Mouse (Mus musculus): Measurements from ENCODE around the gene Pdia6. TPM values are rescaled to one million over a fixed set of nuclear protein-coding genes. Genes with fewer than 3 reads are reported as not detected.

The Pdia6 gene
- polyA plus RNA-seq, 2 experiments: 109 to 200 TPM

DNA sequence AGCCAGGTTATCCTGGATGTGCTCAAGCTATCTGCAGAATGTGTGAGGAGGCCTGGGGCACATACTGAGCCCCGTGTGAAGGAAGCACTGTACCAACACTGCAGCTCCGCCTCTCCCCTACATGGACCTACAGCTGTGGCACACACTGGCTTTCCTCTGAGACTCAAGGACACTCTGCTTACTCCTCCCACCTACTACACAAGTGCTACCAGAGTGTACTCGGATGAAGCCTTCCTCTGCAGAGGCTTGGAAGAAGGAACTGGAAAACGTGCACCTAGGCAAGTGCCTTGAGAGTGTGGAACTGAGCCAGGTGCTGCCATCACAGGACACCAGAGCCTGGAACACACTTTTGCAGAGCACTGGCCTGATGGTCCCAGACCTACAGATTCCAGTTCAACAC is 24.2 kb downstream of the Pdia6 start:
- no peaks in the 10 kb centered on the region for H3K27me3 ChIP-seq (ENCODE audit: control insufficient read depth, insufficient read depth, low read length)
- H3K36me3 ChIP-seq (replicated peaks; ENCODE audit: control insufficient read depth, insufficient read depth, low read depth): no peaks in the 10 kb centered on the region
- H3K27ac ChIP-seq: no peak overlapping the region
- no peak for DNase-seq (ENCODE audit: low read depth in 3 of 3, low spot score in 3 of 3)
- H3K4me2 ChIP-seq (ENCODE audit: low read depth): no peak overlapping the region
- no peak overlapping the region for H3K4me3 ChIP-seq (ENCODE audit: insufficient read depth in 1 of 2, low read depth in 2 of 2, low read length in 2 of 2)
- no peaks in the 10 kb centered on the region for H3K4me1 ChIP-seq (replicated peaks; ENCODE audit: control insufficient read depth in 2 of 2, insufficient read depth in 2 of 2, low read length in 1 of 2)
- ATAC-seq (ENCODE audit: insufficient read depth): no peak
- 37% methylated on average over 4 of the region's 4 CpGs for WGBS (ENCODE audit: insufficient replicate concordance)
- H3K9me3 ChIP-seq (ENCODE audit: control insufficient read depth, low read length): no peaks in the 10 kb centered on the region
- TF ChIP-seq CTCF (IDR thresholded peaks at IDR 0.05; ENCODE audit: low read depth) (no peak), EP300 (IDR thresholded peaks at IDR 0.05; ENCODE audit: low read depth) (no peak)
- H3K9ac ChIP-seq (replicated peaks): no peak overlapping the region

DNA sequence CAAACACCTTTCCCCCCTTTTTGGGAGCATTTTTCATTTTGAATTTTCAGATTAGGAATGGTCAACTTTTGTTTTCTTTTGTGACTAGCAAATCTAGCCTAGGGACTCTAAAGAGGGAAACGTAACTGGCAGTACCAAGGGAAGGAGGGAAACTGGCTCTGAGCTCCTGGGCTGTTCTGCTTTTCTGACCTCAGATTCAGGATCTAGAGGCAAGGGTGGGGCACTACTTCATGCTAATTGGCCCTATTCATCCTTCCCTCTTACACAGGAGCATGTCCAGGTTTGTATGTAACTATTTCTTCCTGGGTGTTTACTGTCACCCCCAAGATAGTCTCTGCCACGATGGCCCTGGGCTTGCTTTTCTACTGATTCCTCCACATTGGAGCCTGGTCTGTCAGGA is 30.6 kb downstream of the Pdia6 start:
- no peak for DNase-seq (ENCODE audit: low read depth in 3 of 3, low spot score in 3 of 3)
- Histone ChIP-seq H3K36me3 (replicated peaks; ENCODE audit: control insufficient read depth, insufficient read depth, low read depth) (no peaks in the 10 kb centered on the region), H3K9ac (replicated peaks) (no peak overlapping the region), H3K4me3 (ENCODE audit: insufficient read depth in 1 of 2, low read depth in 2 of 2, low read length in 2 of 2) (no peak overlapping the region), H3K9me3 (ENCODE audit: control insufficient read depth, low read length) (no peaks in the 10 kb centered on the region), H3K4me1 (replicated peaks; ENCODE audit: control insufficient read depth in 2 of 2, insufficient read depth in 2 of 2, low read length in 1 of 2) (no peaks in the 10 kb centered on the region), H3K27ac (no peak overlapping the region), H3K27me3 (ENCODE audit: control insufficient read depth, insufficient read depth, low read length) (no peaks in the 10 kb centered on the region), H3K4me2 (ENCODE audit: low read depth) (no peak overlapping the region)
- ATAC-seq (ENCODE audit: insufficient read depth): no peak
- 28% methylated on average over 2 of the region's 2 CpGs for WGBS (ENCODE audit: insufficient replicate concordance)
- TF ChIP-seq CTCF (IDR thresholded peaks at IDR 0.05; ENCODE audit: low read depth): no peak
- TF ChIP-seq EP300 (IDR thresholded peaks at IDR 0.05; ENCODE audit: low read depth): no peak

DNA sequence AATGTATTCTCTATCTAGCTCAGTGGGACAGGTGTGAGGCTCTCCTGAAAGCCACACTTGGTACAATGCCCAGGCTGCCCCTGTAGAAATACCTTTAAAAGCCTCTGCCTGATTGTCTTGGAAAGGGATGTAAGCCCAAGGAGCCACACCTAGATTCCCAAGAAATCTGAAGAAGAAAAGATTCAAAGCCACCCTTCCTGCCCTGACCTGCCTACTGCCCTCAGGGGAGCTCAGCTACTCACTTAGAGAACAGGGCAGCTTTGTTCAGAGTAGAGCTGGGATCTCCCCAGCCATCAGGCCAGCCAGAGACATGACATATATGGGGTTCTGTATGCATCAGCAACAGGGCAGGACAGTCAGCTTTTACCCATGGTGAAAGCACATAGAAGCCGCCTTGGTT is 33.6 kb downstream of the Pdia6 start:
- TF ChIP-seq EP300 (IDR thresholded peaks at IDR 0.05; ENCODE audit: low read depth) (no peak), CTCF (IDR thresholded peaks at IDR 0.05; ENCODE audit: low read depth) (no peak)
- H3K4me3 ChIP-seq (ENCODE audit: insufficient read depth in 1 of 2, low read depth in 2 of 2, low read length in 2 of 2): no peak overlapping the region
- no peaks in the 10 kb centered on the region for H3K9me3 ChIP-seq (ENCODE audit: control insufficient read depth, low read length)
- H3K4me2 ChIP-seq (ENCODE audit: low read depth): no peak overlapping the region
- H3K36me3 ChIP-seq (replicated peaks; ENCODE audit: control insufficient read depth, insufficient read depth, low read depth): no peaks in the 10 kb centered on the region
- H3K4me1 ChIP-seq (replicated peaks; ENCODE audit: control insufficient read depth in 2 of 2, insufficient read depth in 2 of 2, low read length in 1 of 2): no peaks in the 10 kb centered on the region
- 57% methylated on average over 1 of the region's 1 CpGs for WGBS (ENCODE audit: insufficient replicate concordance)
- H3K27ac ChIP-seq: no peak overlapping the region
- ATAC-seq (ENCODE audit: insufficient read depth) (no peak), DNase-seq (ENCODE audit: low read depth in 3 of 3, low spot score in 3 of 3) (no peak)
- no peaks in the 10 kb centered on the region for H3K27me3 ChIP-seq (ENCODE audit: control insufficient read depth, insufficient read depth, low read length)
- no peak overlapping the region for H3K9ac ChIP-seq (replicated peaks)

DNA sequence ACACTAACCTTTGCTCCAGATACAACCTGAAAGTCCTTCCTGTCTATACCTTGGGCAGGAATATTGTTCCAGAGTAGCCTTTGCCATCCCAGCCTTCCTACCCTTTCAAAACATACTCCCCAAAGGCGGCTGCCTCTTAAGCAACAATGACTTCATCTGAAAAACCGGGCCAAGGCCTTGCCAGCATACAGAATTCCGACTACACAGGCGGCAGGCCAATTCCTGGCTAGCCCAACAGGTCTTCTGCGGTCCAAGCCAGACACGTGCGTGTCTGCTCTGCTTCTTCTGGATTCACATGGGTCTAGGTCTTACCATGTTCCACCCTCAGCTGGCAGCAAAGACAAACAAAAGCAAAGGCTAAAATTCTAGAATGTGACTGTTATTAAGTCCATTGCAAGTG is 39.1 kb downstream of the Pdia6 start:
- Histone ChIP-seq H3K4me2 (ENCODE audit: low read depth) (no peak overlapping the region), H3K36me3 (replicated peaks; ENCODE audit: control insufficient read depth, insufficient read depth, low read depth) (no peaks in the 10 kb centered on the region), H3K27me3 (ENCODE audit: control insufficient read depth, insufficient read depth, low read length) (no peaks in the 10 kb centered on the region), H3K4me3 (ENCODE audit: insufficient read depth in 1 of 2, low read depth in 2 of 2, low read length in 2 of 2) (no peak overlapping the region), H3K9ac (replicated peaks) (no peak overlapping the region), H3K4me1 (replicated peaks; ENCODE audit: control insufficient read depth in 2 of 2, insufficient read depth in 2 of 2, low read length in 1 of 2) (0 out of 4 replicates have a peak, but pooled peaks cover 0 to 1% of the 10 kb centered on the region in 2 experiments), H3K9me3 (ENCODE audit: control insufficient read depth, low read length) (no peaks in the 10 kb centered on the region), H3K27ac (no peak overlapping the region)
- ATAC-seq (ENCODE audit: insufficient read depth) (no peak), DNase-seq (ENCODE audit: low read depth in 3 of 3, low spot score in 3 of 3) (no peak)
- TF ChIP-seq EP300 (IDR thresholded peaks at IDR 0.05; ENCODE audit: low read depth) (no peak), CTCF (IDR thresholded peaks at IDR 0.05; ENCODE audit: low read depth) (no peak)
- 66% methylated on average over 7 of the region's 7 CpGs for WGBS (ENCODE audit: insufficient replicate concordance)

DNA sequence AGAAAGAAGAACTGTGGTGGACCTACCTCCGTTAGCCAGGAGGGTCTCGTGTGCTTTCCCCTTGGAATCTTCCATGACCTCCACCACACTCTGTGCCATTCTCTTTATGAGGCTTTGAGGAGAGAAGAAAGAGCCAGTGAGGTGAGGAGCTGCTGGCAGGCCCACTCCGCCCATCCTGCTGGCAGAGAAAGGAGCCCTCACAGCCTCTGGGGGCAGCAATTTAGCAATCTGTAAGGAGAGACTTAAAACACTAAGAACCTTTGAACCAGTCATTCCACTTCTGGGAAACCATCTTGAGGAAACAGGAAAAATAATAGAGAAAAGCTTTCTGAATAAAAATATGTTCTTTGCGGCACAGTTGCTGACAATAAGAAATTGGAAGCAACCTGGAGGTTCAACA is 41.9 kb downstream of the Pdia6 start:
- ATAC-seq (ENCODE audit: insufficient read depth) (no peak), DNase-seq (ENCODE audit: low read depth in 3 of 3, low spot score in 3 of 3) (no peak)
- 0 out of 4 replicates have a peak, but pooled peaks cover 0 to 1% of the 10 kb centered on the region in 2 experiments for H3K4me1 ChIP-seq (replicated peaks; ENCODE audit: control insufficient read depth in 2 of 2, insufficient read depth in 2 of 2, low read length in 1 of 2)
- H3K27ac ChIP-seq: no peak overlapping the region
- WGBS (ENCODE audit: insufficient replicate concordance): 31% methylated on average over 4 of the region's 4 CpGs
- H3K36me3 ChIP-seq (replicated peaks; ENCODE audit: control insufficient read depth, insufficient read depth, low read depth): no peaks in the 10 kb centered on the region
- no peaks in the 10 kb centered on the region for H3K27me3 ChIP-seq (ENCODE audit: control insufficient read depth, insufficient read depth, low read length)
- H3K4me2 ChIP-seq (ENCODE audit: low read depth): no peak overlapping the region
- H3K9me3 ChIP-seq (ENCODE audit: control insufficient read depth, low read length): no peaks in the 10 kb centered on the region
- H3K4me3 ChIP-seq (ENCODE audit: insufficient read depth in 1 of 2, low read depth in 2 of 2, low read length in 2 of 2): no peak overlapping the region
- TF ChIP-seq EP300 (IDR thresholded peaks at IDR 0.05; ENCODE audit: low read depth) (no peak), CTCF (IDR thresholded peaks at IDR 0.05; ENCODE audit: low read depth) (no peak)
- H3K9ac ChIP-seq (replicated peaks): no peak overlapping the region
